Mouse (Mus musculus) left cerebral cortex, postnatal 4 days (tissue): Measurements from ENCODE around the gene Srcin1. TPM values are rescaled to one million over a fixed set of nuclear protein-coding genes. Genes with fewer than 3 reads are reported as not detected.
A peak's percentile ranks its signal among the peaks of the same experiment; 100 is the strongest.

Experiments
- DNase-seq: peaks from one replicate; pipeline ENCODE4 v3.0.0-alpha.2; 2022
- intact Hi-C: fragments of 180-260 bp; cut with DNase I; formaldehyde crosslinking; loops from one replicate; pipeline ENCODE4 v1.15.1; 2025
- total RNA-seq, 2 experiments: library from RNA; stranded (reverse); gene quantifications; 2 replicates each; pipeline ENCODE4 v1.2.3; 2021

Srcin1 gene
- total RNA-seq, 2 experiments from 2014 or later = 163 to 177 TPM

DNA sequence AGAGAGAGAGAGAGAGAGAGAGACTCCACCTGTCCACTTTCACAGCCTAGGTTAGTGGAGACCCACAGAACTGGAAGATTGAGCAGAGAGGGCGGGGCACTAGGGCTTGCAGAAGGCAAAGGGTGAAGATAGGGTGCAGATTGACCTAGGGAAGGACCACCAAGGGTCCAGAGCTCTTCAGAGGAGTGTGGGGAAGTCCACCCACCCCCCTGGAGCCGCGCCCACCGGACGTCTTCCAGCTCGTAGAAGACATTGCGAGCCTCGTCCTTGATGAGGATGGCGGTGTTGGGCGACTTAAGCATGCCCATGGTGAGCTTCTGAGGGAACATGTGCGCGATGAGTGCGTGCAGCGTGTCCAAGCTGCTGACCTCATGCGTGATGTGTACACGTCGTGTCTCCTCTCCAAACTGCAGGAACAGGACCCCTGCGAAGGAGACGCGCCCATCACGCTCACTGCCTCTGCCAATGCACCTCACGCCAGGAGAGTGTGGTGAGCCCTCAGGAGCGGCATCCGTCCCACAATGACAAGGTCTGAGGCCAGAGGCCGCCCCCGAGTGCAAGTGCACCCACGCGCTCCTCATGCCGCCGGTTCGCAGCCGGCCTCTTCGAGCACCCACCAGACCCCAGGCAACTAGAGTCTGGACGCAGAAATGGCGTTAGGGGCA, 39.8 kb downstream of the Srcin1 start:
- intact Hi-C loops = loop anchor here (10.0 kb wide), 1 partner anchor 149 kb away; the partner anchor contains the start of gene Cisd3
- peak; percentile 59 for DNase-seq

DNA sequence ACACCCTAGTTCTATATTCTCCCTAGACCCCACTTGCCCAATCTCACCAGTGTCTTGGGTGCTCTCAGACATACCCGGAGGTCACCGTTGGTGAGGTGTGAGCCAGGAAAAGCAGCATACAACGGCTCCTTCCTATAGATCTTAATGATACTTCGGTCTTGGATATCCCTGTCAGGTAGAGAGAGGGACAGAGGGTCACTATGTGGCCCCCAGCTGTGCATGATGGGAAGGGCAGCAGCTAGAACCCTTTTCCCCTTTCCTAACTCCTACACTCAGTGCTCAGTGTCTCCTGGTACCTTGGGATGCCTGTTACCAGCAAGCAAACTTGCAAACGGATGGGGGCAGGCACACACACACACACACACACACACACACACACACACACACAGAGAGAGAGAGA, 40.3 kb downstream of the Srcin1 start:
- DNase-seq = no peak
- intact Hi-C loops = loop anchor here (10.0 kb wide), 1 partner anchor 149 kb away; the partner anchor contains the start of gene Cisd3

DNA sequence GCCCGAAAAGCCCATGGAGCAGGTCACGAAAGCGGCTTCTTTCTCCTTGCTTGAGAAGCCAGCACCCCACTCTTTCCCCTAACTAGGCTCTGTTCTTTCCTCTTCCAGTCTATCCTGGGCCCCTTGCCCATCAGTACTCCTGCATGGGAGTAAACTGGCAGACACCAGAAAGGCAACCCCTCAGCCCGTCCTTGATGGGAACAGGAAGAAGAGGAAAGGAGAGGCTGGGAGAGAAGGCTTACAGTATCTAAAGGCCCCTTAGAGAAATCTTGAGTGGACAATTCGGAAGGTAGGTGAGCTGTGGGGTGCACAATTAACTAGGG, 40.7 kb downstream of the Srcin1 start:
- intact Hi-C loops = loop anchor here (10.0 kb wide), 1 partner anchor 150 kb away; the partner anchor contains the start of gene Cisd3
- DNase-seq = peak; percentile 33

DNA sequence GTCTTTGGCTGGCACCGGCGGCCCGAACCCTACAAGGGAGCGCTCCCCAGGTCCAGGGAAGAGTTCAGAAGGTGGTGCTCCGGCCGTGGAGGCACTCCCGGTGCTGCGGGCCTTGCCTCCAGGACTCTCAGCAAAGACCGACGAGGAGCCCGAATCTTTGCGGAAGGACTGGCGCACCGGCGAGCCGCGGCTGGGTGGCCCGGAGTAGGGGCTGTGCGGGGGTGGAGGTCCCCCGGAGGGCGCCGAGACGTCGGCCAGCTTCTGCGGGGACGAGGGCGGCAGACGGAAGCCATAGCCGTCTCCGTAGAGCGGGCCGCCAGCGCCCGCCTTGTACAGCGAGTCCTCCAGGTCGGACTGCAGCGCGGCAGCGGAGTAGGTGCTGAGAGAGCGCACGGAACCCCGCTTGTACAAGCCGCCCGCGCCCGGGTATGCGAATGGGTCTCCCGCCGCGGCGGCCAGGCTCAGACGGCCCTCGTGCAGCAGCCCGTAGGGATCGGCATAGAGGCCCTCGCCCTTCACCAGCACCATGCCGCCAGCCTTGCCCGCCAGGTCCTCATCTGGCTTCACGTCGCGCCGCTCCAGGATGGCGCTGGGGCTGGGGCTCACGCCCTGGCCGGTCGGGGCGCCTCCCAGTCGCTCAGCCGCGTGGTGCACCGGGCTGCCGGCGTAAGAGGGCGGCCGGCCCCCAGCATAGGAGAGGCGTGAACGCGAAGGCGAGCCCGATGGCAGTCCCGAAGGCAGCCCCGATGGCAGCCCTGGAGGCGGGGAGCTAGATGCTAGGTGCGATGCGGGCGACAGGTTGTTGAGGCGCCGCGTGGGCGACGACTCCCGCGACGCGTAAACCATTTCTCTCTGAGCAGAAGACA, 41.3 kb downstream of the Srcin1 start:
- no peak for DNase-seq
- intact Hi-C loops = loop anchor here (5.0 to 10.0 kb wide), 2 partner anchors 88 to 150 kb away; partner anchors contain the start of gene Cisd3

GRCm38 (mm10) chr11:97533653-97534052, 42.3 kb downstream of the Srcin1 start:
- intact Hi-C loops = loop anchor here (5.0 to 10.0 kb wide), 2 partner anchors 89 to 151 kb away; partner anchors contain the start of gene Cisd3
- DNase-seq = peak; percentile 55

- peak; percentile 81 for DNase-seq
- intact Hi-C loops = loop anchor here (5.0 to 10.0 kb wide), 2 partner anchors 89 to 152 kb away; partner anchors contain the start of gene Cisd3
These were observed 42.9 kb downstream of the Srcin1 start for GRCm38 (mm10) chr11:97532950-97533582.

GRCm38 (mm10) chr11:97532354-97532753, 43.6 kb downstream of the Srcin1 start:
- DNase-seq = peak; percentile 82
- intact Hi-C loops = loop anchor here (5.0 to 10.0 kb wide), 2 partner anchors 90 to 152 kb away; partner anchors contain the start of gene Cisd3

DNA sequence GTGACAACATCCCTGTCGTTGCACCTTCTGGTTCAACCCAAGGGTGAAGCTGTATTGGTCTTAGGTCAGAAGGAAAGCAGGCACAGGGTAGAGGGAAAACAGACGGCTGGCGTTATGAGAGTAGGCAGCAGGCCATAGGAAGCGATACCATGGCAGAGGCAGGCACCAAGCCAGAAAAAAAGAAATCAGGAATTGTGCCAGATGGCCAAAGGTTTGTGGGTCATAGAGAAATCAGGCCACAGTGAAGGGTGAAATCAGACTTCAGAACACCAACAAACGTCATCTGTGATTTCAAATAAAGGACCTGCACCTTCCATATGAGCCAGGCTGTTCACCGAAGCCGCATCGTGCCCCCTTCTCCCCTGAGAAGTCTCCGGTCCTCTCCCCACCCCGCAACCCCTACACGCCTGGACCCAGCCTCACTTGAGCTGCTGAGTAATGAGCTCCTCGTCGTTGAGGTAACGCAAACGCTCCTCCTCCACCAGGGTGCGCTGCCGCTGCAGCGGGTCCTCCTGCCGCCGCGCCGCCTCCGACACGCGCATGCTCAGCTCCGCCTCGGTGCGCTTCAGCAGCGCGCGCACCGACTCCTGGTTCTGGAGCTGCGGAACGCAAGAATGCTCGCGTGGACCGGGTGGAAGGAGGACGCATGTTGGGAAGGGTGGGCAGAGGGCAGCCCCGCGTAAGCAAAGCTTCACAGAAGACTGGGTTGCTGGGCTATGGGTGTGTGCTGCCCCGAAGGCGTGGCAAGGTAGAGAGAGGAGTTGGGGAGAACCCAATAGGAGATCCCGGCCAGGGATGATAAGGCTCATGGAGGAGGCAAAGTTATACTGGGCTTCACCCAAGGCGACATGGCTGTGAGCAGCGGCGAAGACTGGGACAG, 44.4 kb downstream of the Srcin1 start:
- intact Hi-C loops = loop anchor here (5.0 to 10.0 kb wide), 2 partner anchors 91 to 153 kb away; partner anchors contain the start of gene Cisd3
- peak; percentile 96 for DNase-seq

DNA sequence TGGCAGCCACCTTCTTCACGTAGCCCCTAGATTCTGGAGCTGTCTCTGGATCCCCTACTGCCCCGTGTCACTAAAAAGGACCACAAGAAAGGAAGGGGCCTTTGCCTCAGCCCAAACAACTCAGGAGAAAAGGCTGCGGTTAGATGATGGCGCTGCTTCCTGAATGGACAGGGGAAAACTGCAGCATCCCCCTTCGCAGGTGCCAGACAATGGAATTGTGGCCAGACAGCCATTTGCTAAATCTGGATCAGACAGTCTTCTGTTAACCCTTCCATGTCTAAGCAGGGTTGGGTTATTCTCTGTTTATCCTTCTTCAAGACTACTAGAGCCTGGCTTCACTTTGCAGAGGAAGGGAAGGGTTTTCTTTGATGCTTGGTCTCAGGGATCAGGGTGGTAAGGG, 45.0 kb downstream of the Srcin1 start:
- peak; percentile 42 for DNase-seq
- intact Hi-C loops = loop anchor here (5.0 to 10.0 kb wide), 2 partner anchors 91 to 154 kb away; partner anchors contain the start of gene Cisd3

GRCm38 (mm10) chr11:97530069-97530468, 45.9 kb downstream of the Srcin1 start:
- DNase-seq = no peak
- intact Hi-C loops = loop anchor here (5.0 to 10.0 kb wide), 2 partner anchors 92 to 155 kb away; partner anchors contain the start of gene Cisd3

DNA sequence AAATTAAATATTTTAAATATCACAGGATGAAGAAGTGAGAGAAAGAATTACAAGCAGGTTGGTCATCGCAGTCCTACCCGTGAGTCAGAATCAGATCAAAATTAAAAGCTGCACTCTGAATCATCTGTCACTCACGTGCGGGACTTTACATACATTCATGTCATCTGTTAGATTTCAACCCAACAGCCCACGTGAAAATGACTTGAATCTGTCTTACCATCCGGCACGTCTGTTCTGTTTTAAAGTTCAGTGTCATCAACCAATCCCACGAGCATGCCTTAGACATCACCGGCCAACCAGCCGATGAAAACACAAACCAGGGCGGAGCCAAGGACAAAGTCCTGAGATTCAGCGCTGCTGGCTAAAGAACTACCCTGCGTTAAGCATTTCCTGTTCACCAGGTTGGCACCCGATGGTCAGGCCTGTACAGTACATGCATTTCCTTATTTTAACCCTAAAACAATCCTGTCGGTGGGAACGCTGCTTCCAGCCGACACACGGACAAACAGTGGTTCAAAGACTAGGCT, 47.6 kb downstream of the Srcin1 start:
- DNase-seq = no peak
- intact Hi-C loops = no loop called here

DNA sequence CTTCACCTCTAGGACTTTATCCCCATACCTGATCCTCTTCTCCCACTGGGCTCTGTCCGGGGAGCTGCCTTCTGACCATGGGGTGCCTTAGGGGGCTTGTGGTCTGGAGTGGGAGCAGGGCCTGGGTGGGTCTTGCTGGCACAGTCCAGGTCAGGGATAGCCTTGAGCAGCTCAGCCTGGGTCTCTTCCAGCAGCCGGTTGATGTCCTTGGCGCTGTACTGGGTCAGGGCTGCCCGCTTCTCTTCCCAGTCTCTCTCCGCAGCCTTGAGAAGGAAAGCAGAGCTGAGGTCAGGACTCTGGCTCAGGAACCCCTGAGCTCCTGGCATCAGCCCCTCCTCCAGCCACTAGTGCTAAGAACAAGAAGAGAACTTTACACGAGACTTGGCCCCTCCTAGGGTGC, 50.7 kb downstream of the Srcin1 start:
- DNase-seq = no peak
- intact Hi-C loops = no loop called here

DNA sequence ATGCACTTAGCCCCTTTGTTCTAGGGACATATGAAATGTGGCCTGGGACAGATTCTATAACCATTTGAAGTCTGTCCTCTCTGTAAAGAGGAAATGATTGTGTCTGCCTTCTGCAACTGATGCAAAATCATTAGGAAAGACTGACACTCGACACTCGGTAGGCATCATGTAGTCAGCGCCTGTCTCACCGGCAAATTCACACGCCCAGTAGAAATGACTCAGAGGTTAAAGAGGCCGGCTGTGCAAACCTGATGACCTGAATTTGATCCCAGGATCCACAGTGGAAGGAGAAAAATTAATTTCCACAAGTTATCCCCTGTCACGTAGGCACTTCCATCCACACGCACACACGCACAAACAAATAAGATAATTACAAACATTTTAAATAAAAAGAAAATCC, 51.7 kb downstream of the Srcin1 start:
- DNase-seq = no peak
- intact Hi-C loops = no loop called here

GRCm38 (mm10) chr11:97523827-97524261, 52.1 kb downstream of the Srcin1 start:
- peak; percentile 65 for DNase-seq
- intact Hi-C loops = no loop called here

DNA sequence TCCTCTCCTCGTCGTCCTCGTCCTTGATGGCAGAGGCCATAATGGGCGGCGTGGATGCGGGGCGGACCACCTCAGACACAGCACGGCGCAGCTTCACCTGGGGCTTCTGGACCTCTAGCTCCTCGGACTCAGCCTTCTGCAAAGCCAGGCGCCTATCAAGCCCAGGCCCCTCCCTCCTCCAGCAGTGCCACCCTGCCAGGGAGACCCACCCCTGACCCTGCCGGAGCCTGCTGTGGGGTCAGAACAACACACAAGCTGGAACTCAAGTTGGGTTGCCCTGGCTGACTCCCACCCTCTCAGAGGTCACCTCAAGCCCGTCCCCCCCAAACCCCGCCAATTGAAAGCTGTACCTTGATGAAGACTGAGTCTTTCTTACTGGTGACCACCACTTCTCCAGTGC, 52.9 kb downstream of the Srcin1 start:
- intact Hi-C loops = no loop called here
- no peak for DNase-seq

DNA sequence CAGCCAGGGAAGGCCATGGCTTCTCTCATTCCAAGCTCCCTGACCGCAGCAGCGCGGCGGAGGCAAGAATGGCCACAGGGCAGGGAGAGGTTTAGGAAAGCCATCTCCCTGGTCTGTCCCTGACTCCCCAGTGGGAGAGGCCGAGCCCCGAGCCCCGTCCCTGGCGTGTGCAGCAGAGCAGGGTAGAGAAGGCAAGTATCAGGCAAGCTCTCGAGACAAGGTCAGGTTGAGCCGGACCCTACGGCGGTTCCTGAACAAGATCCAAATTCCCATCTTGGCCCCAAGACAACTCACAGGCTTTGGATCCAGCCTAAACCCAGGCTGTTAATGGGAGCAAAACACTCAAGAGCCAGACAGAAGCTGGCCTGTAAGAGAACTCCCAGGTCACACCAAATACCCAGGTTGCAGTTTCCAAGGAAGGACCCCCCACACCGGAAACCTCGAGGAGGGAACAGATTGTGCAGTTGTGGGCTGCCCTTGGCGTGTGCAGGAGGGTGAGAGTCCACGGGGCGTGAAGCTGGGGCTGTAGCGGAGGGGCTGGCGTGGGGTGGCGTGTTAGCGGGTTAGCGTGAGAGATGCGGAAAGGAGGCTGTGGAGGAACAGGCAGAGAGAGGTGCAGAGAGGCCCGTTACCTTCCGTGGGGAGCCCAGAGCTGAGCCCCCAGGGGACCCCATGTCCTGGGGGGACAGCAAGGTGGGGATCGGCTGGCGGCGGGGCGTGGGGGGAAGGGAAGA, 54.1 kb downstream of the Srcin1 start:
- DNase-seq = no peak
- intact Hi-C loops = no loop called here

- no peak for DNase-seq
- intact Hi-C loops = no loop called here
These were observed 55.4 kb downstream of the Srcin1 start for GRCm38 (mm10) chr11:97520541-97520940.

DNA sequence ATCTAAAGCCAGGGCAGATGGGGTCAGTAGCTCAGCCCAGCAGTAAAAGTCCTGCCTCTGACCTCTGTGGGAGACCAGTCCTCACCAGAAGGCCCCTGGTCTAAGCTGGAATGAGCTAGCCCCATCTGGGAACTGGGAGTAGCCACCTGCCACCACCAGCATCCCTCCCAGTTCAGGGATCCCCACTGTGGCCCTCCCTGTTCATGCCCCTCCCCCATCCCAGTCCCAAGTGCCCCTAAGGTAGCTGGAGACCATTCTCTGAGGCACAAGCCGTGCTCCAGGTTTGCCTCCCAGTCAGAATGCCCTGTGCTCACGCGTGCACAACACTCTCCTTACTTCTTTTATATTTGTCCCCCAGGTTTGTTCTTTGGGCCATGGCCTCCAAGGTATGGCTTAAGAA, 62.9 kb downstream of the Srcin1 start:
- intact Hi-C loops = no loop called here
- no peak for DNase-seq

DNA sequence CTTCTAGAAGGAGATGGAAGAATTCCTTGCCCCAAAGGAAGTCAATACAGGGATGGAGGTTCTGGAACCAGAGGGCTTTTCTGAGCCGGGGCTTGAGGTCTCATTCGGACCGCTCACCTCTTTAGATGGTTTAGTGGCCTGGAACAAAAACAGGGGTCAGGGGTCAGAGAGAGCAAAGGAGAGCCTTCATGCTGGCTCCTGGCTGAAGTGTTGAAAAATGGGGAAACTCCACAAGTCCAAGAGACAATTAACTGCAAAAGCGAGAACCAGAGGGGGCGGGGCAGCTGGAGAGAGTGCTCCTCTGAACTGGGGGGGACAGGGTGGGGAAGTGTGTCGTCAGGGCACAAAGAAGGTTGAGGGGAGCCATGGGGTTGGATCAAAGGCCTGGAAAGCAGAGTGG, 63.5 kb downstream of the Srcin1 start:
- intact Hi-C loops = no loop called here
- no peak for DNase-seq
